Mouse (Mus musculus): Measurements from ENCODE around the gene Hoxa6.

GRCm38 (mm10) chr6:52201269-52201668 lies 7.3 kb downstream of the Hoxa6 start:
- TF ChIP-seq TAL1 (conservative IDR thresholded peaks at IDR 0.05; ENCODE audit: low read depth, low read length) (no peak), CTCF (IDR thresholded peaks at IDR 0.05; ENCODE audit: low read depth, low read length) (no peak), GATA1 (IDR thresholded peaks at IDR 0.05; ENCODE audit: borderline replicate concordance, low read length) (no peak), POLR2AphosphoS5 (IDR thresholded peaks at IDR 0.05; ENCODE audit: insufficient replicate concordance, low read depth, low read length) (no peak)
